In the genomic region with DNA sequence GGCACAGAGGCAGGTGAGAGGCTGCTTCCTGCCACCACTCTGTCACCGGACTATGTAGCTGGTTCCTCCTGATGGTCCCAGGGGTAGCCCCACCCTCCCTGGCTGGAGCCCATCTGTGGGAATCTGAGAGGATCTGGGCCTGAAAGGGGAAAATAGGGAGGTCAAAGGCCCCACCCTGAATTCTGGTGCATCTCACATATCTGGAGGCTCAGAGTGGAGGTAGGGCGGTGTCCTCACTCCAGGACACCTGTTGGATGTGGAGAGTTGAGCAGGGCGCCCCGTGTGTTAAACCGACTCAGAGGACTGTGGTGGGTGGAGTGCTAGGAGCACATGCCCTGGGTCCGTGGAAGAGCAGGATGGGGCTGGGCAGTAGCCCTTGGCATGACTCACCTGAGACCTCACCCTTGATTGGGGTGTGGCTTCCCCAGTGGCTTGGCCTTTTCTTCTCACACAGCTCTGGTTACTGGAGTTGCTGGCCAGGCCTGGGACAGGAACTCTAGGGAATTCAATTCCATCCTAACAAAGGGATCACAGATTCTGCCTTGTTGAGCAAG, we compare ENCODE assay signal across 11 mouse cellular contexts. TPM values are rescaled to one million over a fixed set of nuclear protein-coding genes. Genes with fewer than 3 reads are reported as not detected.
A peak's percentile ranks its signal among the peaks of the same experiment; 100 is the strongest.
DNase-seq lines count a peak whose midpoint lies in the region; ATAC-seq and TF ChIP-seq lines count a peak whose summit lies in the region.
"Had no signal": no experiment of that assay in that cellular context is flagged by ENCODE, and none has a peak within 500 bp of the region (broad histone marks: within the 10 kb centered on the region; RNA-seq: fewer than 3 reads in every experiment).

Gene Prss36 (minus strand): TSS at position 256 of the 554 bp plus-strand sequence.

- H3K9ac ChIP-seq in lung, postnatal 0 days (replicated peaks; ENCODE audit: low read depth), result no peak within 1 kb of the TSS
- no peak within 1 kb of the TSS for H3K9ac ChIP-seq in intestine, embryonic 16.5 days (ENCODE audit: low read depth, low read length)
- H3K9ac ChIP-seq in stomach, embryonic 15.5 days, result no peak within 1 kb of the TSS
- H3K9ac ChIP-seq: liver, embryonic 13.5 days had no signal

- no peak within 1 kb of the TSS for H3K4me2 ChIP-seq in lung, postnatal 0 days (replicated peaks; ENCODE audit: low read depth, low read length)
- no peak within 1 kb of the TSS for H3K4me2 ChIP-seq in intestine, embryonic 16.5 days (ENCODE audit: low read depth, low read length)
- no peak within 1 kb of the TSS for H3K4me2 ChIP-seq in stomach, embryonic 15.5 days
- H3K4me2 ChIP-seq: liver, embryonic 13.5 days had no signal

- no peak within 1 kb of the TSS for H3K27ac ChIP-seq in lung, postnatal 0 days (ENCODE audit: low read length)
- no peak within 1 kb of the TSS for H3K27ac ChIP-seq in intestine, embryonic 16.5 days (ENCODE audit: low read length)
- no peak within 1 kb of the TSS; the same call in 1 of the 2 replicates for H3K27ac ChIP-seq in stomach, embryonic 15.5 days
- H3K27ac ChIP-seq: liver, embryonic 13.5 days had no signal

- H3K27me3 ChIP-seq in lung, postnatal 0 days (replicated peaks; ENCODE audit: insufficient read depth, low read length), result peaks cover 7% of the 10 kb centered on the region; the same call in 1 of the 2 replicates
- peaks cover 13% of the 10 kb centered on the region for H3K27me3 ChIP-seq in intestine, embryonic 16.5 days (replicated peaks; ENCODE audit: control insufficient read depth, insufficient read depth, low read length)
- peaks cover 29% of the 10 kb centered on the region for H3K27me3 ChIP-seq in stomach, embryonic 15.5 days (replicated peaks)

- WGBS in lung, postnatal 0 days, result 56% methylated on average over 6 of the region's 6 CpGs
- 64% methylated on average over 6 of the region's 6 CpGs for WGBS in intestine, embryonic 16.5 days
- 63% methylated on average over 6 of the region's 6 CpGs for WGBS in stomach, embryonic 15.5 days

- no peak for DNase-seq in frontal cortex, adult 2 months (ENCODE audit: extremely low spot score in 1 of 2, low spot score in 1 of 2)
- no peak for DNase-seq in frontal cortex, postnatal 25 days (ENCODE audit: low spot score in 2 of 2)
- no peak for DNase-seq in lung, postnatal 0 days (ENCODE audit: low spot score)
- no peak for DNase-seq in lung, postnatal 14 days
- no peak for DNase-seq in right cerebral cortex, postnatal 36 days (ENCODE audit: low spot score in 2 of 2)
- DNase-seq: gastrocnemius, postnatal 25 days; liver, embryonic 13.5 days; retina, postnatal 1 day had no signal

- no peaks in the 10 kb centered on the region for H3K9me3 ChIP-seq in lung, postnatal 0 days (ENCODE audit: low read length)
- H3K9me3 ChIP-seq in intestine, embryonic 16.5 days (ENCODE audit: control insufficient read depth, low read length), result no peaks in the 10 kb centered on the region
- H3K9me3 ChIP-seq in stomach, embryonic 15.5 days, result no peaks in the 10 kb centered on the region
- H3K9me3 ChIP-seq: liver, embryonic 13.5 days had no signal

- no peak for TF ChIP-seq CTCF in lung, postnatal 0 days (IDR thresholded peaks at IDR 0.05)

- ATAC-seq in lung, postnatal 0 days, result peak; percentile 56
- peak; percentile 83 for ATAC-seq in intestine, embryonic 16.5 days
- ATAC-seq in stomach, embryonic 15.5 days (ENCODE audit: insufficient read depth, low FRiP score, low read depth), result peak; percentile 87
- no peak for ATAC-seq in megakaryocyte progenitor cell, adult 5-6 weeks (replicated peaks; ENCODE audit: poor library complexity)

- H3K36me3 ChIP-seq in lung, postnatal 0 days (ENCODE audit: insufficient read depth, low read length), result no peaks in the 10 kb centered on the region
- H3K36me3 ChIP-seq in intestine, embryonic 16.5 days (ENCODE audit: control insufficient read depth, insufficient read depth, low read length), result no peaks in the 10 kb centered on the region
- H3K36me3 ChIP-seq in stomach, embryonic 15.5 days, result no peaks in the 10 kb centered on the region
- H3K36me3 ChIP-seq: liver, embryonic 13.5 days had no signal

- TF ChIP-seq EP300 in lung, postnatal 0 days (IDR thresholded peaks at IDR 0.05), result no peak

- H3K4me3 ChIP-seq in lung, postnatal 0 days (ENCODE audit: low read depth, low read length), result no peak within 1 kb of the TSS
- no peak within 1 kb of the TSS for H3K4me3 ChIP-seq in intestine, embryonic 16.5 days (ENCODE audit: low read length)
- no peak within 1 kb of the TSS for H3K4me3 ChIP-seq in stomach, embryonic 15.5 days (replicated peaks)
- H3K4me3 ChIP-seq: liver, embryonic 13.5 days had no signal

- no peaks in the 10 kb centered on the region for H3K4me1 ChIP-seq in lung, postnatal 0 days (ENCODE audit: insufficient read depth, low read depth, low read length)
- H3K4me1 ChIP-seq in intestine, embryonic 16.5 days (ENCODE audit: control insufficient read depth, insufficient read depth, low read length), result peaks cover 11% of the 10 kb centered on the region; the same call in 1 of the 2 replicates
- peaks cover 7% of the 10 kb centered on the region for H3K4me1 ChIP-seq in stomach, embryonic 15.5 days

RNA-seq across cellular contexts. Expression of gene Prss36, which starts in this region (rescaled TPM):
- 14.0 and 15.0 TPM in 2 replicates for polyA plus RNA-seq in frontal cortex, adult 2 months (2012; rRNA removed)
- 9.2 and 10.0 TPM in 2 replicates for polyA plus RNA-seq in lung, postnatal 0 days (2015; fragmentation: Nextera tagmentation; extraction: Ambion mirVana)
- polyA plus RNA-seq in intestine, embryonic 16.5 days (2015; fragmentation: Nextera tagmentation; extraction: Ambion mirVana), result 9.6 and 10.3 TPM in 2 replicates
- polyA plus RNA-seq in stomach, embryonic 15.5 days (2015; fragmentation: Nextera tagmentation; extraction: Ambion mirVana), result 10.8 and 10.9 TPM in 2 replicates
- 1.5 and 2.3 TPM in 2 replicates for total RNA-seq in megakaryocyte progenitor cell, adult 5-6 weeks (2015)
- 0.75 and 7.2 TPM in 2 replicates for total RNA-seq in megakaryocyte progenitor cell, adult 5-6 weeks (2017)
